Mouse (Mus musculus) heart, embryonic 16.5 days (tissue): ENCODE results near the gene Map1a. TPM values are rescaled to one million over a fixed set of nuclear protein-coding genes. Genes with fewer than 3 reads are reported as not detected.

Experiments used
- ATAC-seq: fragments of 200-750 bp; cut with Nextera tagmentation; replicated peaks from 2 replicates; pipeline ENCODE4 v1.8.0; 2017; ENCODE audit warnings: moderate number of reproducible peaks; ENCODE audit not compliant: insufficient read depth, low FRiP score; ENCODE audit errors: extremely low read depth
- H3K27ac ChIP-seq: fragments of 300-500 bp; sonication (generic); 2 replicates; pipeline ENCODE4 v1.5.1; 2014; ENCODE audit warnings: mild to moderate bottlenecking, low read length, control low read depth, moderate library complexity
- H3K27me3 ChIP-seq: fragments of 300-500 bp; sonication (generic); 2 replicates; pipeline ENCODE4 v1.6.1; 2014; ENCODE audit warnings: low read length, mixed read lengths; ENCODE audit not compliant: control insufficient read depth, insufficient read depth
- H3K36me3 ChIP-seq: fragments of 300-500 bp; sonication (generic); 2 replicates; pipeline ENCODE4 v1.6.1; 2014; ENCODE audit not compliant: control insufficient read depth, insufficient read depth
- H3K4me1 ChIP-seq: fragments of 300-500 bp; sonication (generic); 2 replicates; pipeline ENCODE4 v1.6.1; 2014; ENCODE audit warnings: low read length, mixed read lengths; ENCODE audit not compliant: control insufficient read depth, insufficient read depth
- H3K4me2 ChIP-seq: fragments of 300-500 bp; sonication (generic); 2 replicates; pipeline ENCODE4 v1.6.1; 2014; ENCODE audit warnings: low read depth, mild to moderate bottlenecking, control low read depth, low read length
- H3K4me3 ChIP-seq: fragments of 300-500 bp; sonication (generic); 2 replicates; pipeline ENCODE4 v1.5.1; 2014; ENCODE audit warnings: mild to moderate bottlenecking, control low read depth, low read length
- H3K9ac ChIP-seq: fragments of 300-500 bp; sonication (generic); 2 replicates; pipeline ENCODE4 v1.6.1; 2014; ENCODE audit warnings: low read length, control low read depth
- H3K9me3 ChIP-seq: fragments of 300-500 bp; sonication (generic); replicated peaks from 2 replicates; pipeline ENCODE4 v1.6.1; 2016; ENCODE audit warnings: low read length; ENCODE audit not compliant: control insufficient read depth
- WGBS: fragments of 180-500 bp; shearing (Covaris S2); extraction: QIAGEN DNeasy Blood & Tissue Kit; methylation state at CpG from one replicate; pipeline ENCODE4 v1.1.7; 2014; 5-methylcytosine and 5-hydroxymethylcytosine counted together
- polyA plus RNA-seq: library from polyadenylated mRNA; unstranded; fragments of >200 nt; fragmentation: Nextera tagmentation; extraction: Ambion mirVana; gene quantifications from 2 replicates; pipeline ENCODE4 v1.2.1, GENCODE M21; 2015

The Map1a gene
- polyA plus RNA-seq, 1 experiment from 2014 or later: 3.7 TPM

DNA sequence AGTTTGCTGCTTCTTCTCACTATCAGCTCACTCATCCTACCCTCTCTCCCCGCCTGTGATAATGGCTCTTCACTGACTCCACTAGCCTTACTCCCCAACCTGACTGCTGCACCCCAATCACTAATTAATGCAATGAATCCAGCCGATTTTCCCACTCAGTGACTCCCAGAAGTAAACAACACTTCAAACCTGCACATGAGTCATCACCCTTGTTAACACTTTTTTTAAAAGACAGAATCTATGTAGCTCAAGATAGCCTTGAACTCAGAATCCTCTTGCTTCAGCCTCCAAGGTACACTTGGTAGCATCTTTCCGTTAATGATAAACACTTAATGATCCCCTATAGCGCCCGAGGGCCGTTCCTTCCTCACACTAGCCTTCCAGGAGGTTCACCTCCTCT lies 65.0 kb downstream of the Map1a start:
- peak overlapping the region; percentile 41; the same call in 1 of the 2 replicates for H3K27ac ChIP-seq

GRCm38 (mm10) chr2:121354820-121355592 lies 65.6 kb downstream of the Map1a start, which contains the start of gene Ppip5k1:
TSS of gene Ppip5k1 (minus strand) at chr2:121355396.
- Histone ChIP-seq H3K9ac (peak within 1 kb of the TSS; percentile 87), H3K4me2 (peak within 1 kb of the TSS; percentile 98), H3K9me3 (no peaks in the 10 kb centered on the region), H3K27me3 (peaks cover 30% of the 10 kb centered on the region), H3K4me3 (peak within 1 kb of the TSS; percentile 75), H3K27ac (peak within 1 kb of the TSS; percentile 41; the same call in 1 of the 2 replicates), H3K4me1 (peaks cover 13% of the 10 kb centered on the region), H3K36me3 (no peaks in the 10 kb centered on the region)
- under 1% methylated on average over 57 of the region's 58 CpGs for WGBS
- ATAC-seq: peak; percentile 95

More for the DNA sequence above, 65.0 kb downstream of the Map1a start:
- peaks cover 13% of the 10 kb centered on the region for H3K4me1 ChIP-seq
- H3K4me2 ChIP-seq: peak overlapping the region; percentile 98
- peaks cover 4% of the 10 kb centered on the region for H3K36me3 ChIP-seq
- peak overlapping the region; percentile 87 for H3K9ac ChIP-seq
- H3K27me3 ChIP-seq: peaks cover 25% of the 10 kb centered on the region
- ATAC-seq: no peak
- H3K9me3 ChIP-seq: no peaks in the 10 kb centered on the region
- H3K4me3 ChIP-seq: peak overlapping the region; percentile 75
- 2% methylated on average over 6 of the region's 6 CpGs for WGBS

- H3K4me3 ChIP-seq: no peak within 1 kb of the TSS
- peaks cover 30% of the 10 kb centered on the region for H3K27me3 ChIP-seq
- peaks cover 13% of the 10 kb centered on the region for H3K4me1 ChIP-seq
- H3K4me2 ChIP-seq: peak within 1 kb of the TSS; percentile 6; the same call in 1 of the 2 replicates
- no peaks in the 10 kb centered on the region for H3K9me3 ChIP-seq
- WGBS: 39% methylated on average over 5 of the region's 5 CpGs
- ATAC-seq: no peak
- H3K36me3 ChIP-seq: no peaks in the 10 kb centered on the region
- H3K9ac ChIP-seq: no peak within 1 kb of the TSS
- H3K27ac ChIP-seq: no peak within 1 kb of the TSS
Measured at GRCm38 (mm10) chr2:121357494-121357893, 68.1 kb downstream of the Map1a start, which contains the start of gene Ckmt1. TSS of gene Ckmt1 (plus strand) at chr2:121357714.

DNA sequence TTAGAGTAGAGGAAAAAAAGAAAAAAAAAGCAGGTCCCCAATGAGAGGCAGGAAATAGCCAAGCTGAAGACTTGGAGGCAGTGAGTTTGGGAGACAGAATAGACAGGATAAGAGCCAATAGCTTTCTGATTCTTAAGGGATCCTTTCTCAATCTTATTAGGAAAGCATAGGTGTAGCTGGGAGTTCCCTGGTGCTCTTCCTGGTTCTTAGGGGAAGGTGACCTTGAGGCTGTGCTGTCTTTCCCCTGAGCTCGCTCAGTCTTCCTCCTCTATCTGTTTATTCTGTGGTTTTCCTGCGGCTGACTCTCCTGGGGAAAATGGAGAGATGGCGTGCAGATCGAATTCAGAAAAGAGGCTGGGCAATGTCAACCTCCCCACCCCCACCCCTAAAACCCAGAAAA lies 68.6 kb downstream of the Map1a start:
- no peak for ATAC-seq
- 3% methylated on average over 4 of the region's 4 CpGs for WGBS
- no peak overlapping the region for H3K9ac ChIP-seq
- H3K9me3 ChIP-seq: no peaks in the 10 kb centered on the region
- no peak overlapping the region for H3K27ac ChIP-seq
- no peaks in the 10 kb centered on the region for H3K36me3 ChIP-seq
- H3K4me1 ChIP-seq: peaks cover 13% of the 10 kb centered on the region
- H3K4me3 ChIP-seq: no peak overlapping the region
- H3K4me2 ChIP-seq: peak overlapping the region; percentile 6; the same call in 1 of the 2 replicates
- peaks cover 30% of the 10 kb centered on the region for H3K27me3 ChIP-seq

DNA sequence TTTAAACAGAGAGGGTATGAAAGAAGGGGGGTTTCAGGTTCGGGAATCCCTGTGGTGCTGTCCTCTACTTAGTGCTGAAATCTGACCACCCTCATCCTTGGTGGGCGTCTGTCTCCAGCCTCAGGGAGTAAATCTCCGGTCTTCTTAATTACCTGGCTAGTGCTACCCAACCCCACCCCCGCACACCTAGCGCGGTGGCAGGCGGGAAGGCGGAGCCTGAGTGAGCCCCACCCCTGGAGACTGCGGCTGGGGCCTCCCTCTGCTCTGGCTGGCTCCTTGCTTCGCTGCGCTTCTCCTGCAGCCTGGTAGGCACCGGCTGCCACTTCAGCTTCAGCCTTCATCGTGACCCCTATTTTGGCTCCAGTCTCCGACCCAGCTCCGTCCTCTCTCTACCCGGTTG lies 69.0 kb downstream of the Map1a start:
- H3K27ac ChIP-seq: no peak overlapping the region
- H3K4me3 ChIP-seq: no peak overlapping the region
- 1% methylated on average over 16 of the region's 16 CpGs for WGBS
- no peaks in the 10 kb centered on the region for H3K36me3 ChIP-seq
- H3K9ac ChIP-seq: no peak overlapping the region
- H3K9me3 ChIP-seq: no peaks in the 10 kb centered on the region
- peaks cover 30% of the 10 kb centered on the region for H3K27me3 ChIP-seq
- H3K4me2 ChIP-seq: peak overlapping the region; percentile 6; the same call in 1 of the 2 replicates
- no peak for ATAC-seq
- H3K4me1 ChIP-seq: peaks cover 9% of the 10 kb centered on the region

GRCm38 (mm10) chr2:121359461-121359860 lies 70.1 kb downstream of the Map1a start:
- WGBS: 56% methylated on average over 4 of the region's 4 CpGs
- H3K9ac ChIP-seq: no peak overlapping the region
- peaks cover 30% of the 10 kb centered on the region for H3K27me3 ChIP-seq
- H3K9me3 ChIP-seq: no peaks in the 10 kb centered on the region
- H3K36me3 ChIP-seq: no peaks in the 10 kb centered on the region
- H3K4me1 ChIP-seq: peaks cover 4% of the 10 kb centered on the region
- ATAC-seq: no peak
- H3K4me3 ChIP-seq: no peak overlapping the region
- no peak overlapping the region for H3K4me2 ChIP-seq
- H3K27ac ChIP-seq: no peak overlapping the region

Other genes starting within 250 kb of the Map1a start
- 0.05 TPM in 1 of 2 replicates, not detected in the other for gene Tgm5, start 203.8 kb upstream of the Map1a start, polyA plus RNA-seq
- not detected in 2 replicates for gene Tgm7, start 179.8 kb upstream of the Map1a start, polyA plus RNA-seq
- gene Adal, start 149.2 kb upstream of the Map1a start, polyA plus RNA-seq: 14.9 and 19.7 TPM in 2 replicates
- gene Lcmt2, start 148.9 kb upstream of the Map1a start, polyA plus RNA-seq: 19.0 and 20.1 TPM in 2 replicates
- 34.1 and 36.1 TPM in 2 replicates for gene Tubgcp4, start 118.9 kb upstream of the Map1a start, polyA plus RNA-seq
- 6.3 and 7.1 TPM in 2 replicates for gene Zscan29, start 118.5 kb upstream of the Map1a start, polyA plus RNA-seq
- gene Trp53bp1, start 18.2 kb upstream of the Map1a start, polyA plus RNA-seq: 34.5 and 42.4 TPM in 2 replicates
- gene Ppip5k1, start 65.8 kb downstream of the Map1a start, polyA plus RNA-seq: 11.0 and 13.5 TPM in 2 replicates
- 2.4 and 4.2 TPM in 2 replicates for gene Ckmt1, start 68.1 kb downstream of the Map1a start, polyA plus RNA-seq
- gene Strc, start 97.6 kb downstream of the Map1a start, polyA plus RNA-seq: not detected in 2 replicates
- gene Pdia3, start 124.2 kb downstream of the Map1a start, polyA plus RNA-seq: 468 and 473 TPM in 2 replicates
- 2.7 and 3.4 TPM in 2 replicates for gene Catsper2, start 124.2 kb downstream of the Map1a start, polyA plus RNA-seq
- 1.1 and 1.6 TPM in 2 replicates for gene Ell3, start 154.7 kb downstream of the Map1a start, polyA plus RNA-seq
- gene Serf2, start 159.6 kb downstream of the Map1a start, polyA plus RNA-seq: 468 and 577 TPM in 2 replicates
- 81.2 and 83.9 TPM in 2 replicates for gene Hypk, start 163.7 kb downstream of the Map1a start, polyA plus RNA-seq
- gene Serinc4, start 167.2 kb downstream of the Map1a start, polyA plus RNA-seq: 0.11 and 0.19 TPM in 2 replicates
- 43.6 and 50.9 TPM in 2 replicates for gene Mfap1b, start 184.5 kb downstream of the Map1a start, polyA plus RNA-seq
- 21.2 and 25.3 TPM in 2 replicates for gene Mfap1a, start 217.1 kb downstream of the Map1a start, polyA plus RNA-seq
- 5.7 and 7.8 TPM in 2 replicates for gene Wdr76, start 217.1 kb downstream of the Map1a start, polyA plus RNA-seq